Mouse (Mus musculus) thymus, postnatal 25 days (tissue): Measurements from ENCODE around the gene Rbfox3.

Source experiments
- DNase-seq: peaks from one replicate; pipeline ENCODE4 v3.0.0; 2022

Gene Rbfox3

GRCm38 (mm10) chr11:118911307-118912070, at the start of gene Rbfox3:
Rbfox3 (minus strand) TSS chr11:118911597.
- DNase-seq = no peak

- DNase-seq = no peak
Observed at GRCm38 (mm10) chr11:118960649-118961048, 49.3 kb upstream of the Rbfox3 start.

GRCm38 (mm10) chr11:118957070-118957471, 45.7 kb upstream of the Rbfox3 start:
- DNase-seq = no peak

GRCm38 (mm10) chr11:118955016-118955415, 43.6 kb upstream of the Rbfox3 start:
- DNase-seq = no peak

GRCm38 (mm10) chr11:118945868-118946267, 34.5 kb upstream of the Rbfox3 start:
- no peak for DNase-seq

GRCm38 (mm10) chr11:118941268-118941667, 29.9 kb upstream of the Rbfox3 start:
- DNase-seq = no peak

GRCm38 (mm10) chr11:118940539-118940938, 29.1 kb upstream of the Rbfox3 start:
- no peak for DNase-seq

- DNase-seq = no peak
Observed at GRCm38 (mm10) chr11:118939731-118940130, 28.3 kb upstream of the Rbfox3 start.

- DNase-seq = no peak
Observed at GRCm38 (mm10) chr11:118934925-118935324, 23.5 kb upstream of the Rbfox3 start.

- no peak for DNase-seq
Observed at GRCm38 (mm10) chr11:118927081-118927480, 15.7 kb upstream of the Rbfox3 start.

- DNase-seq = no peak
Observed at GRCm38 (mm10) chr11:118921852-118922251, 10.5 kb upstream of the Rbfox3 start.

GRCm38 (mm10) chr11:118916423-118917030, 5.1 kb upstream of the Rbfox3 start:
- DNase-seq = no peak

- DNase-seq = no peak
Observed at GRCm38 (mm10) chr11:118915888-118916287, 4.5 kb upstream of the Rbfox3 start.

- no peak for DNase-seq
Observed at GRCm38 (mm10) chr11:118912686-118913085, 1.3 kb upstream of the Rbfox3 start.

GRCm38 (mm10) chr11:118910756-118911155, 641 bp downstream of the Rbfox3 start:
- DNase-seq = no peak

- no peak for DNase-seq
Observed at GRCm38 (mm10) chr11:118909814-118910201, 1.6 kb downstream of the Rbfox3 start.

GRCm38 (mm10) chr11:118908981-118909813, 2.2 kb downstream of the Rbfox3 start:
- DNase-seq = no peak

- DNase-seq = no peak
Observed at GRCm38 (mm10) chr11:118908431-118908980, 2.9 kb downstream of the Rbfox3 start.

GRCm38 (mm10) chr11:118907471-118908401, 3.7 kb downstream of the Rbfox3 start:
- DNase-seq = no peak

GRCm38 (mm10) chr11:118906824-118907470, 4.5 kb downstream of the Rbfox3 start:
- no peak for DNase-seq

GRCm38 (mm10) chr11:118906131-118906823, 5.1 kb downstream of the Rbfox3 start:
- no peak for DNase-seq
